Mouse (Mus musculus) E14TG2a.4 (cell line): ENCODE measurements at regions not wholly inside any gene's neighbourhood (a gene's known extent, or its start where the extent isn't known, plus 50 kb on each side); places are given as distances from the start of the nearest gene placed in this dataset.
"Not testable (repeated sequence)": the region's sequence is repeated elsewhere in the genome, so short reads cannot be mapped to it uniquely, and the experiment has no call there.

Source experiments
- H3K27me3 ChIP-seq: 2 replicates; pipeline ENCODE4 v1.6.1; 2014; ENCODE audit warnings: low read length, control low read depth; ENCODE audit not compliant: insufficient read depth
- H3K36me3 ChIP-seq: 2 replicates; pipeline ENCODE4 v1.6.1; 2014; ENCODE audit warnings: low read length, control low read depth; ENCODE audit not compliant: insufficient read depth
- H3K4me1 ChIP-seq: replicated peaks from 2 replicates; pipeline ENCODE4 v1.6.1; 2014; ENCODE audit warnings: low read depth, low read length, control low read depth
- H3K4me3 ChIP-seq: replicated peaks from 2 replicates; pipeline ENCODE4 v1.5.1; 2014; ENCODE audit warnings: mild to moderate bottlenecking, low read length
- H3K9me3 ChIP-seq: 2 replicates; pipeline ENCODE4 v1.6.1; 2014; ENCODE audit warnings: low read length, control low read depth
- CTCF ChIP-seq: conservative IDR thresholded peaks from 2 replicates; pipeline ENCODE4 v1.5.1; 2014; ENCODE audit warnings: low read length
- NANOG ChIP-seq: IDR thresholded peaks from 2 replicates; pipeline ENCODE4 v1.6.1; 2014; ENCODE audit warnings: borderline replicate concordance, low read length, mixed read lengths
- POU5F1 ChIP-seq: IDR thresholded peaks from 2 replicates; pipeline ENCODE4 v1.6.1; 2014; ENCODE audit warnings: low read length, borderline replicate concordance

GRCm38 (mm10) chr10:118615131-118616020 lies 174.5 kb downstream of the Ifng start:
- no peaks in the 10 kb centered on the region for H3K9me3 ChIP-seq
- H3K36me3 ChIP-seq, result no peaks in the 10 kb centered on the region
- TF ChIP-seq POU5F1 (no peak), NANOG (no peak), CTCF (no peak)
- no peaks in the 10 kb centered on the region for H3K27me3 ChIP-seq
- H3K4me1 ChIP-seq, result no peaks in the 10 kb centered on the region
- no peak overlapping the region for H3K4me3 ChIP-seq

DNA sequence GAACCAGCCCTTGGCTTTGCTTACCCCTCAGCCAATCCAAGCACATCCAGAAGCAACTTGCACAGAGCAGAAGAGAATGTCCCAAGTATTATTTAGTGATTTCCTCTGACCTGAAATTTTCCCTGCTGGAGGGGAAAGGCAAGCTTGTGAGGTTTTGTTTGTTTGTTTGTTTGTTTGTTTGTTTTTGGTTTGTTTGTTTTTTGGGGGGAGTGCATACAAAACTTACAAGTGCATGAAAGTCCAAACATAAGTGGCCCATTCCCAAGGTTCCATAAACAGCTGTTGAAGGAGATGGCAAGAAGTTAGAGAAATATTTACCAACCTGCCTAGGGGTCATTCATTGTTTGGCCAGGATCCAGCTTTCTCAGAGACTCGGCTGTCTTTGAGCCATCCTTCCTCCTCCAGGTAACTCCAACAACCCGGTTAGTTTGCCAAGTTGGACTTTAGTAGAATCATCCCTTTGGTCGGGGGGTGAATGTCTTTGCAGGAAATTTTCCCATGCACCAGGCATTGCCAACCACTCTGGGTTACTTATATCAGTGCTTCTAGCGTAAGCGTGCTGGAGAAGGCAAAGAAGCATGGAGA lies 175.3 kb downstream of the Ifng start:
- Histone ChIP-seq H3K27me3 (no peaks in the 10 kb centered on the region), H3K36me3 (no peaks in the 10 kb centered on the region), H3K4me1 (no peaks in the 10 kb centered on the region), H3K4me3 (no peak overlapping the region), H3K9me3 (no peaks in the 10 kb centered on the region)
- TF ChIP-seq NANOG, result no peak

GRCm38 (mm10) chr10:118617291-118618044 lies 176.6 kb downstream of the Ifng start:
- Histone ChIP-seq H3K27me3 (no peaks in the 10 kb centered on the region), H3K4me1 (no peaks in the 10 kb centered on the region), H3K36me3 (no peaks in the 10 kb centered on the region), H3K9me3 (no peaks in the 10 kb centered on the region), H3K4me3 (no peak overlapping the region)
- TF ChIP-seq CTCF (no peak), NANOG (no peak), POU5F1 (no peak)

GRCm38 (mm10) chr10:118618251-118618650 lies 177.4 kb downstream of the Ifng start:
- not testable (repeated sequence) for H3K4me3 ChIP-seq, H3K4me1 ChIP-seq, H3K36me3 ChIP-seq, H3K9me3 ChIP-seq, H3K27me3 ChIP-seq

DNA sequence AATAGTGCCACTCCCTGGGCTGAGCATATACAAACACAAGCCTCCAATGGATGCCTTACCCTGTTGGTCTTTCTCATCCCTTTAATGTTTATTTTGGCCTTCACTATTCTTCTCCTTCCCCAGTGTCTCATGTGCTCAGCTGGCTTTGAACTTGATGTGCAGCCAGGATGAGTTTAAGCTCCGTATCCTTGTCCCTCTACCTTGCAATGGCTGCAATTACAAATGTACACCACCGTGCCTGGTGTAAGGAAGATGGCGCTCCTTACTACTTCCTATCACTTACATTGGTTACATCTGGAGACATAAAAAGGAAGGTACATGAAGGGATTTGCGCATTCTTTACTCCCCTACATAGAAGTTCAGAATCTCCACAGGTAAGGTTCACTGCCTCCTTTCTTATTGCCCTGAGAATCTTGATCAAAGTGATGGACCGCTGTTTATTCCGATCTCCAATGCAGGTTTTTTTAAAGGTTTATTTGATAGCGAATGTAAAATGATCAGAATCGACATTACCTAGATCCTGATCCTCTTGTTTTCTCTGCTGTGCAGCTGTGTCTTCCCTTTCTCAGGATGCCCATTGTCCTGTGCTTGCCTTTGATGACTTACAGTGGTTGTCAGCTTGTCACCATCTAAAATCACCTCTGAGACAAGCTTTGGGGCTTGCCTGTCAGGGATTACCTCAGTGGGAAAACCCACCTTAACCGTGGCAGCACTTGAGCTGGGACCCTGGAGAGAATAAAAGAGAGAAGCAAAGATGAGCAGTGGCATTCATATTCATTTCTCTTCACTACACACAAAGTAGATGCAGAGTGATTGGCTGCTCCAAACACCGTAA lies 178.1 kb downstream of the Ifng start:
- H3K9me3 ChIP-seq, result no peaks in the 10 kb centered on the region
- no peak overlapping the region for H3K4me3 ChIP-seq
- H3K4me1 ChIP-seq, result no peaks in the 10 kb centered on the region
- H3K27me3 ChIP-seq, result no peaks in the 10 kb centered on the region
- TF ChIP-seq CTCF (no peak), POU5F1 (no peak), NANOG (no peak)
- no peaks in the 10 kb centered on the region for H3K36me3 ChIP-seq

DNA sequence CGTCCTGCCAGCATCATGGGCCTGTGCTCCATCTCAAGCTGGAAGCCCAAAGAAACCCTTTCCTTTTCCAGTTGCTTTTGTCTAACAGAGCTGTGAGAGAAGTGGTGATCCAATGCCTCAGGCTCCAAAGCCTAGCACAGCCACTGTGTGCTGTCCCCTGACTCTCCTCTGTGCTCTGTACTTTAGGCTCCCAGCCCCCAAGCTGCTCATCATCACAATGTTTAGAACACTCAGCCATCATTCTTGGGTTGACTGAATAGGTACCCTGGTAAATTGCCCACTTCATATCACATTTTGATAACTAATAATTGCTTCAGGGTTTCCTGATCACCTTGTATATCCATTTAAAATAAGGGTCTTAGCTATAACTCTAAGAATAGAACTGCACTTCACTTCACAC lies 178.8 kb downstream of the Ifng start:
- no peak overlapping the region for H3K4me3 ChIP-seq
- no peak for TF ChIP-seq NANOG
- no peak for TF ChIP-seq CTCF
- TF ChIP-seq POU5F1, result no peak
- H3K36me3 ChIP-seq, result no peaks in the 10 kb centered on the region
- H3K27me3 ChIP-seq, result no peaks in the 10 kb centered on the region
- no peaks in the 10 kb centered on the region for H3K9me3 ChIP-seq
- no peaks in the 10 kb centered on the region for H3K4me1 ChIP-seq

GRCm38 (mm10) chr10:118620611-118621010 lies 179.8 kb downstream of the Ifng start:
- no peaks in the 10 kb centered on the region for H3K27me3 ChIP-seq
- TF ChIP-seq CTCF (no peak), POU5F1 (no peak), NANOG (no peak)
- no peak overlapping the region for H3K4me3 ChIP-seq
- H3K36me3 ChIP-seq, result no peaks in the 10 kb centered on the region
- H3K4me1 ChIP-seq, result no peaks in the 10 kb centered on the region
- H3K9me3 ChIP-seq, result no peaks in the 10 kb centered on the region

- Histone ChIP-seq H3K4me1 (no peaks in the 10 kb centered on the region), H3K27me3 (no peaks in the 10 kb centered on the region), H3K4me3 (no peak overlapping the region), H3K9me3 (no peaks in the 10 kb centered on the region), H3K36me3 (no peaks in the 10 kb centered on the region)
- TF ChIP-seq POU5F1 (no peak), NANOG (no peak), CTCF (no peak)
Measured at GRCm38 (mm10) chr10:118621546-118621945, 180.7 kb downstream of the Ifng start.
